Mouse (Mus musculus) CH12.LX (cell line): ENCODE measurements at regions not wholly inside any gene's neighbourhood (a gene's known extent, or its start where the extent isn't known, plus 50 kb on each side); places are given as distances from the start of the nearest gene placed in this dataset.

ENCODE experiments used
- DNase-seq: peaks from one replicate; pipeline ENCODE4 v3.0.0-alpha.2; 2013; ENCODE audit errors: extremely low read depth
- H3K27ac ChIP-seq: 2 replicates; pipeline ENCODE4 v1.5.1; 2012; ENCODE audit warnings: low read depth, mild to moderate bottlenecking, control low read depth, moderate library complexity; ENCODE audit not compliant: insufficient read depth
- H3K27me3 ChIP-seq: replicated peaks from 2 replicates; pipeline ENCODE3; 2012; ENCODE audit warnings: inconsistent platforms
- H3K36me3 ChIP-seq, 2 experiments: replicated peaks in 1 of 2; 2 replicates each; pipeline versions ENCODE3 to v1.6.1; 2012; ENCODE audit warnings: inconsistent platforms in 1 of 2, low read length in 1 of 2, mild to moderate bottlenecking in 1 of 2, mixed read lengths in 1 of 2, moderate library complexity in 1 of 2; ENCODE audit not compliant: control insufficient read depth in 1 of 2, insufficient read depth in 1 of 2
- H3K4me1 ChIP-seq, 2 experiments: 2 replicates each; pipeline ENCODE4 v1.6.1; 2012; ENCODE audit warnings: inconsistent platforms in 1 of 2, moderate library complexity in 1 of 2; ENCODE audit not compliant: insufficient read depth in 2 of 2, control insufficient read depth in 1 of 2
- H3K4me2 ChIP-seq: 2 replicates; pipeline ENCODE4 v1.6.1; 2012; ENCODE audit warnings: low read depth, mild to moderate bottlenecking, control low read depth; ENCODE audit not compliant: poor library complexity, insufficient read depth, severe bottlenecking
- H3K4me3 ChIP-seq, 3 experiments: fragments of 150-350 bp in 1 of 3; sonication (generic) in 1 of 3; replicated peaks in 1 of 3; 2 replicates each; pipeline versions ENCODE3 to v1.5.1; 2011 to 2012; ENCODE audit warnings: low read depth in 2 of 3, low read length in 2 of 3, mild to moderate bottlenecking in 2 of 3, moderate library complexity in 2 of 3, control low read depth in 1 of 3, improper control_type of control experiment in 1 of 3, inconsistent platforms in 1 of 3, mixed read lengths in 1 of 3; ENCODE audit not compliant: poor library complexity in 1 of 3
- H3K79me2 ChIP-seq: replicated peaks from 2 replicates; pipeline ENCODE4 v1.6.1; 2012; ENCODE audit warnings: mild to moderate bottlenecking, moderate library complexity; ENCODE audit not compliant: control insufficient read depth, poor library complexity, insufficient read depth, severe bottlenecking; ENCODE audit errors: extremely low read depth
- H3K9ac ChIP-seq: 2 replicates; pipeline ENCODE4 v1.6.1; 2012; ENCODE audit warnings: low read depth, mild to moderate bottlenecking, control low read depth, moderate library complexity; ENCODE audit not compliant: insufficient read depth
- H3K9me3 ChIP-seq: replicated peaks from 2 replicates; pipeline ENCODE3; 2012; ENCODE audit warnings: low read length, inconsistent platforms, mixed read lengths
- CHD1 ChIP-seq: IDR thresholded peaks from 2 replicates; pipeline ENCODE4 v1.6.1; 2012; ENCODE audit warnings: low read depth, low read length, improper control_type of control experiment, inconsistent platforms
- E2F4 ChIP-seq: IDR thresholded peaks from 2 replicates; pipeline ENCODE4 v1.6.1; 2011; ENCODE audit warnings: low read depth, low read length, improper control_type of control experiment; ENCODE audit not compliant: insufficient replicate concordance
- ETS1 ChIP-seq: conservative IDR thresholded peaks from 2 replicates; pipeline ENCODE4 v1.6.1; 2012; ENCODE audit warnings: low read depth, mild to moderate bottlenecking, inconsistent platforms, low read length, improper control_type of control experiment, moderate library complexity
- GABPA ChIP-seq: IDR thresholded peaks from 2 replicates; pipeline ENCODE4 v1.6.1; 2012; ENCODE audit warnings: low read depth, low read length, improper control_type of control experiment, inconsistent platforms; ENCODE audit not compliant: insufficient replicate concordance
- JUND ChIP-seq: conservative IDR thresholded peaks from 2 replicates; pipeline ENCODE4 v1.6.1; 2011; ENCODE audit warnings: low read depth, low read length, improper control_type of control experiment
- KAT2A ChIP-seq: IDR thresholded peaks from 2 replicates; pipeline ENCODE4 v1.6.1; 2012; ENCODE audit warnings: low read length, improper control_type of control experiment, inconsistent platforms; ENCODE audit not compliant: insufficient replicate concordance
- MAFK ChIP-seq: IDR thresholded peaks from 2 replicates; pipeline ENCODE4 v1.6.1; 2011; ENCODE audit warnings: low read length, improper control_type of control experiment; ENCODE audit not compliant: insufficient replicate concordance
- MAX ChIP-seq: IDR thresholded peaks from 2 replicates; pipeline ENCODE4 v1.6.1; 2011; ENCODE audit warnings: low read length, improper control_type of control experiment
- MYC ChIP-seq: IDR thresholded peaks from 2 replicates; pipeline ENCODE4 v1.6.1; 2011; ENCODE audit warnings: low read depth, mild to moderate bottlenecking, improper control_type of control experiment, low read length
- POLR2AphosphoS2 ChIP-seq: IDR thresholded peaks from 2 replicates; pipeline ENCODE4 v1.6.1; 2011; ENCODE audit warnings: low read depth, low read length, improper control_type of control experiment
- RAD21 ChIP-seq: IDR thresholded peaks from 2 replicates; pipeline ENCODE4 v1.6.1; 2011; ENCODE audit warnings: low read depth, mild to moderate bottlenecking, low read length, improper control_type of control experiment, moderate library complexity
- TCF12 ChIP-seq: IDR thresholded peaks from 2 replicates; pipeline ENCODE4 v1.6.1; 2014; ENCODE audit warnings: low read depth, mild to moderate bottlenecking, inconsistent platforms, low read length, improper control_type of control experiment
- UBTF ChIP-seq: IDR thresholded peaks from 2 replicates; pipeline ENCODE4 v1.6.1; 2012; ENCODE audit warnings: low read depth, mild to moderate bottlenecking, inconsistent platforms, low read length, improper control_type of control experiment, moderate library complexity
- USF1 ChIP-seq: IDR thresholded peaks from 2 replicates; pipeline ENCODE4 v1.6.1; 2014; ENCODE audit warnings: low read depth, mild to moderate bottlenecking, inconsistent platforms, low read length, improper control_type of control experiment
- ZC3H11A ChIP-seq: IDR thresholded peaks from 2 replicates; pipeline ENCODE4 v1.6.1; 2012; ENCODE audit warnings: low read depth, mild to moderate bottlenecking, inconsistent platforms, low read length, improper control_type of control experiment
- ZNF384 ChIP-seq: IDR thresholded peaks from 2 replicates; pipeline ENCODE4 v1.6.1; 2012; ENCODE audit warnings: low read depth, low read length, improper control_type of control experiment, inconsistent platforms
- dilution Hi-C: fragments of 300-500 bp; cut with MboI; formaldehyde crosslinking; loops from 2 replicates; pipeline ENCODE4 v1.14.3; 2020; ENCODE audit warnings: low sequenced_read_pairs; ENCODE audit not compliant: extremely low pct_unique_long_range_greater_than_20kb, extremely low pct_ligation_motif_present
- in situ Hi-C: fragments of 300-500 bp; cut with MboI; formaldehyde crosslinking; loops from 3 replicates; pipeline ENCODE4 v1.14.3; 2019; ENCODE audit warnings: low sequenced_read_pairs, low pct_ligation_motif_present, low pct_unique_long_range_greater_than_20kb, mixed read lengths

GRCm38 (mm10) chr14:96690923-96691322, 172.0 kb upstream of the Klhl1 start:
- in situ Hi-C loops = no loop called here
- DNase-seq = no peak
- H3K79me2 ChIP-seq = no peaks in the 10 kb centered on the region

GRCm38 (mm10) chr14:96683943-96684342, 165.0 kb upstream of the Klhl1 start:
- H3K4me2 ChIP-seq = no peak overlapping the region
- TF ChIP-seq E2F4 = no peak
- no peak for TF ChIP-seq RAD21
- no peak for TF ChIP-seq ZC3H11A
- TF ChIP-seq MYC = no peak
- TF ChIP-seq UBTF = no peak
- TF ChIP-seq CHD1 = no peak
- TF ChIP-seq ZNF384 = no peak
- no peak for TF ChIP-seq POLR2AphosphoS2
- TF ChIP-seq USF1 = no peak

More at GRCm38 (mm10) chr14:96690923-96691322, 172.0 kb upstream of the Klhl1 start:
- dilution Hi-C loops = no loop called here
- H3K9ac ChIP-seq = no peak overlapping the region
- no peak for TF ChIP-seq JUND
- TF ChIP-seq GABPA = no peak
- TF ChIP-seq TCF12 = no peak
- no peak for TF ChIP-seq UBTF
- TF ChIP-seq KAT2A = no peak
- no peak for TF ChIP-seq E2F4
- TF ChIP-seq MYC = no peak
- no peak for TF ChIP-seq ETS1
- TF ChIP-seq MAX = no peak
- TF ChIP-seq ZNF384 = no peak
- TF ChIP-seq MAFK = no peak
- H3K4me1 ChIP-seq = no peaks in the 10 kb centered on the region
- no peak overlapping the region for H3K4me2 ChIP-seq
- no peak overlapping the region for H3K4me3 ChIP-seq
- peaks cover 12% of the 10 kb centered on the region for H3K9me3 ChIP-seq
- no peak overlapping the region for H3K27ac ChIP-seq
- no peaks in the 10 kb centered on the region for H3K27me3 ChIP-seq
- no peaks in the 10 kb centered on the region for H3K36me3 ChIP-seq

More at GRCm38 (mm10) chr14:96683943-96684342, 165.0 kb upstream of the Klhl1 start:
- Histone ChIP-seq H3K4me3 (no peak overlapping the region), H3K27ac (no peak overlapping the region), H3K9me3 (peaks cover 20% of the 10 kb centered on the region), H3K79me2 (no peaks in the 10 kb centered on the region), H3K4me1 (no peaks in the 10 kb centered on the region), H3K27me3 (no peaks in the 10 kb centered on the region), H3K9ac (no peak overlapping the region), H3K36me3 (no peaks in the 10 kb centered on the region)
- in situ Hi-C loops (no loop called here), dilution Hi-C loops (no loop called here)
- no peak for DNase-seq
